Mouse (Mus musculus): ENCODE measurements at regions not wholly inside any gene's neighbourhood (a gene's known extent, or its start where the extent isn't known, plus 50 kb on each side); places are given as distances from the start of the nearest gene placed in this dataset.

- Histone ChIP-seq H3K4me1 (replicated peaks; ENCODE audit: low read depth, low read length) (no peaks in the 10 kb centered on the region), H3K4me3 (replicated peaks; ENCODE audit: low read length) (no peak overlapping the region), H3K9me3 (ENCODE audit: low read length) (no peaks in the 10 kb centered on the region), H3K36me3 (ENCODE audit: insufficient read depth, low read length) (no peaks in the 10 kb centered on the region), H3K27me3 (ENCODE audit: insufficient read depth, low read length) (no peaks in the 10 kb centered on the region)
- TF ChIP-seq CTCF (conservative IDR thresholded peaks at IDR 0.05; ENCODE audit: low read length) (no peak), POU5F1 (IDR thresholded peaks at IDR 0.05; ENCODE audit: borderline replicate concordance, low read length) (no peak), NANOG (IDR thresholded peaks at IDR 0.05; ENCODE audit: borderline replicate concordance, low read length) (no peak)
Measured at GRCm38 (mm10) chr6:6459006-6459917, 119.2 kb downstream of the Sem1 start.

GRCm38 (mm10) chr6:6457726-6458125 is 120.7 kb downstream of the Sem1 start:
- no peaks in the 10 kb centered on the region for H3K36me3 ChIP-seq (ENCODE audit: insufficient read depth, low read length)
- no peaks in the 10 kb centered on the region for H3K27me3 ChIP-seq (ENCODE audit: insufficient read depth, low read length)

GRCm38 (mm10) chr6:6457001-6457400 is 121.5 kb downstream of the Sem1 start:
- Histone ChIP-seq H3K27me3 (ENCODE audit: insufficient read depth, low read length) (no peaks in the 10 kb centered on the region), H3K36me3 (ENCODE audit: insufficient read depth, low read length) (no peaks in the 10 kb centered on the region), H3K4me3 (replicated peaks; ENCODE audit: low read length) (no peak overlapping the region), H3K9me3 (ENCODE audit: low read length) (no peaks in the 10 kb centered on the region), H3K4me1 (replicated peaks; ENCODE audit: low read depth, low read length) (no peaks in the 10 kb centered on the region)
- TF ChIP-seq POU5F1 (IDR thresholded peaks at IDR 0.05; ENCODE audit: borderline replicate concordance, low read length) (no peak), NANOG (IDR thresholded peaks at IDR 0.05; ENCODE audit: borderline replicate concordance, low read length) (no peak), CTCF (conservative IDR thresholded peaks at IDR 0.05; ENCODE audit: low read length) (no peak)

More at GRCm38 (mm10) chr6:6457726-6458125, 120.7 kb downstream of the Sem1 start:
- no peaks in the 10 kb centered on the region for H3K4me1 ChIP-seq (replicated peaks; ENCODE audit: low read depth, low read length)
- H3K4me3 ChIP-seq (replicated peaks; ENCODE audit: low read length), result no peak overlapping the region
- H3K9me3 ChIP-seq (ENCODE audit: low read length), result no peaks in the 10 kb centered on the region
- TF ChIP-seq CTCF (conservative IDR thresholded peaks at IDR 0.05; ENCODE audit: low read length) (no peak), POU5F1 (IDR thresholded peaks at IDR 0.05; ENCODE audit: borderline replicate concordance, low read length) (no peak), NANOG (IDR thresholded peaks at IDR 0.05; ENCODE audit: borderline replicate concordance, low read length) (no peak)

GRCm38 (mm10) chr6:6455566-6455965 is 122.9 kb downstream of the Sem1 start:
- no peaks in the 10 kb centered on the region for H3K4me1 ChIP-seq (replicated peaks; ENCODE audit: low read depth, low read length)
- no peaks in the 10 kb centered on the region for H3K27me3 ChIP-seq (ENCODE audit: insufficient read depth, low read length)
- no peaks in the 10 kb centered on the region for H3K9me3 ChIP-seq (ENCODE audit: low read length)
- no peaks in the 10 kb centered on the region for H3K36me3 ChIP-seq (ENCODE audit: insufficient read depth, low read length)
- no peak overlapping the region for H3K4me3 ChIP-seq (replicated peaks; ENCODE audit: low read length)
- no peak for TF ChIP-seq NANOG (IDR thresholded peaks at IDR 0.05; ENCODE audit: borderline replicate concordance, low read length)
- TF ChIP-seq POU5F1 (IDR thresholded peaks at IDR 0.05; ENCODE audit: borderline replicate concordance, low read length), result no peak

- no peaks in the 10 kb centered on the region for H3K9me3 ChIP-seq (ENCODE audit: low read length)
- no peak overlapping the region for H3K4me3 ChIP-seq (replicated peaks; ENCODE audit: low read length)
- H3K36me3 ChIP-seq (ENCODE audit: insufficient read depth, low read length), result no peaks in the 10 kb centered on the region
- H3K4me1 ChIP-seq (replicated peaks; ENCODE audit: low read depth, low read length), result no peaks in the 10 kb centered on the region
- TF ChIP-seq CTCF (conservative IDR thresholded peaks at IDR 0.05; ENCODE audit: low read length) (no peak), POU5F1 (IDR thresholded peaks at IDR 0.05; ENCODE audit: borderline replicate concordance, low read length) (no peak), NANOG (IDR thresholded peaks at IDR 0.05; ENCODE audit: borderline replicate concordance, low read length) (no peak)
- no peaks in the 10 kb centered on the region for H3K27me3 ChIP-seq (ENCODE audit: insufficient read depth, low read length)
Measured at GRCm38 (mm10) chr6:6454396-6454795, 124.1 kb downstream of the Sem1 start.

GRCm38 (mm10) chr6:6434855-6435254 is 143.6 kb downstream of the Sem1 start:
- Histone ChIP-seq H3K36me3 (ENCODE audit: insufficient read depth, low read length) (no peaks in the 10 kb centered on the region), H3K27me3 (ENCODE audit: insufficient read depth, low read length) (no peaks in the 10 kb centered on the region), H3K4me3 (replicated peaks; ENCODE audit: low read length) (no peak overlapping the region), H3K4me1 (replicated peaks; ENCODE audit: low read depth, low read length) (no peaks in the 10 kb centered on the region), H3K9me3 (ENCODE audit: low read length) (no peaks in the 10 kb centered on the region; the same call in 1 of the 2 replicates)
- TF ChIP-seq CTCF (conservative IDR thresholded peaks at IDR 0.05; ENCODE audit: low read length) (no peak), NANOG (IDR thresholded peaks at IDR 0.05; ENCODE audit: borderline replicate concordance, low read length) (no peak), POU5F1 (IDR thresholded peaks at IDR 0.05; ENCODE audit: borderline replicate concordance, low read length) (no peak)

GRCm38 (mm10) chr6:6434261-6434802 is 144.1 kb downstream of the Sem1 start:
- Histone ChIP-seq H3K4me3 (replicated peaks; ENCODE audit: low read length) (no peak overlapping the region), H3K9me3 (ENCODE audit: low read length) (no peaks in the 10 kb centered on the region; the same call in 1 of the 2 replicates), H3K36me3 (ENCODE audit: insufficient read depth, low read length) (no peaks in the 10 kb centered on the region), H3K27me3 (ENCODE audit: insufficient read depth, low read length) (no peaks in the 10 kb centered on the region), H3K4me1 (replicated peaks; ENCODE audit: low read depth, low read length) (no peaks in the 10 kb centered on the region)
- TF ChIP-seq NANOG (IDR thresholded peaks at IDR 0.05; ENCODE audit: borderline replicate concordance, low read length), result no peak
- no peak for TF ChIP-seq CTCF (conservative IDR thresholded peaks at IDR 0.05; ENCODE audit: low read length)
- no peak for TF ChIP-seq POU5F1 (IDR thresholded peaks at IDR 0.05; ENCODE audit: borderline replicate concordance, low read length)

- Histone ChIP-seq H3K4me1 (replicated peaks; ENCODE audit: low read depth, low read length) (no peaks in the 10 kb centered on the region), H3K9me3 (ENCODE audit: low read length) (no peaks in the 10 kb centered on the region), H3K4me3 (replicated peaks; ENCODE audit: low read length) (no peak overlapping the region), H3K27me3 (ENCODE audit: insufficient read depth, low read length) (no peaks in the 10 kb centered on the region), H3K36me3 (ENCODE audit: insufficient read depth, low read length) (no peaks in the 10 kb centered on the region)
- TF ChIP-seq CTCF (conservative IDR thresholded peaks at IDR 0.05; ENCODE audit: low read length) (no peak), POU5F1 (IDR thresholded peaks at IDR 0.05; ENCODE audit: borderline replicate concordance, low read length) (no peak)
Measured at GRCm38 (mm10) chr6:6433179-6433578, 145.3 kb downstream of the Sem1 start.
